Mouse (Mus musculus): ENCODE results near the gene Sgms1.

DNA sequence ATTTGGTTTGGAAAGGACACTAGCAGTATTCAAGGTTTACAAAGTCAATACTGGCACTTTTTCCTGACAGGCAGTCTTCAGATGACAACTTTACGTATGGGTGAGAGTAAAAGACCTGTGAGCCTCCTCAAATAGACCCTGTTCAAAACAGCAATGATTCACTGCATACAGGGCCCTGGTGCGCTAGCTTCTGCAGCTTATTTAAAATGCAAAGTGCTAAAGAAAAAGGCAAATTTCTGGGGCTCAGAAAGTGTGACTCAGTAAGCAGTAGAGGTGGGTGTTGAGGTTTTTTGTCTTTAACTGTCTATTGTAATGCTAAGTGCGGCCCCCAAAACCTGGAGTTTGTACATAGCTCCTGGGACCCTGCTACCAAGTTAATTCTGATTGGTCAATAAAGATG, 81.2 kb downstream of the Sgms1 start:
- no peak for TF ChIP-seq POLR2A (IDR thresholded peaks at IDR 0.05; ENCODE audit: borderline replicate concordance, extremely low read depth, low read depth, low read length)
- no peak for TF ChIP-seq CTCF (IDR thresholded peaks at IDR 0.05; ENCODE audit: insufficient read depth, low read length)

Measured in lung, adult 2 months (tissue).